Mouse (Mus musculus) layer of hippocampus, adult 8-10 months (tissue): ENCODE data around the gene Mex3a. TPM values are rescaled to one million over a fixed set of nuclear protein-coding genes. Genes with fewer than 3 reads are reported as not detected.

Source experiments
- DNase-seq, 2 experiments: peaks; one replicate each; pipeline ENCODE4 v3.0.0; 2022; ENCODE audit warnings: low spot score in 2 of 2
- total RNA-seq, 4 experiments: library from RNA; stranded (reverse); gene quantifications; 2 replicates each; pipeline ENCODE4 v1.2.4; 2022

Gene Mex3a
- total RNA-seq, 4 experiments from 2014 or later: 2.4 to 2.8 (median 2.6) TPM

DNA sequence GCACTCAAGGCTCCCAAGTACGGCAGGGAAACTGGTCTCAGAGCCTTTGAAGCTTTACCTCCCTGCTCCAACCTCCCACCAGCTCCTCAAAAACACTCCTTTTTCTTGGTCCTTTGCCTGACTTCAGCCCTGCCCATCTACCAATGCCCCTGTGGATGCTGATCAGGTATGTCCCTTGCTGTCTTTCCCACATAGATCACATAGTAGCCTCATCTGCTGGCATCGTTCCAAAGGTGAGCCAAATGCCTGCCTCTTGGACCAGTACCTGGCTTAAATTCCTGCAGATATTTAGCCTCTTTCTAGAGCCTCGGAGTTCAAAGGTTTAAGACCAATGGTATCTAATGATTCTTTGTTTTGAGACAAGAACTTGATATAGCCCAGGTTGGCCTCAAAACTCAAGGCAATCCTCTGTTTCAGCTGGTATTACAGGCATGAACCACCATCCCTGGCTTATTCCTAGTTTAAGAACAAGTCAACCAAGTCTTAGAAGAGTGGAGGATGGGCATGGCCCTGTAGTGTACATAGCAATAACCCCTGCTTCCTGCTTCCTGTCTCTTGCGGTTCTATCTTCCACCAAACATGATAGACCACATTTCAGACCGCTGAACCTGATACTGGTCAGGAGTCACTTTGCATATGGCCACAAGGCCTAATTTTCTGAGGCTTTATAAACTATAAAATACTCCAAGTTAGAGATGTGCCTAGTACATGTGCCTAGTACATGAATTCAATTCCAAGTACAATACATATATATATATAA, 11.6 kb downstream of the Mex3a start:
- no peak for DNase-seq

DNA sequence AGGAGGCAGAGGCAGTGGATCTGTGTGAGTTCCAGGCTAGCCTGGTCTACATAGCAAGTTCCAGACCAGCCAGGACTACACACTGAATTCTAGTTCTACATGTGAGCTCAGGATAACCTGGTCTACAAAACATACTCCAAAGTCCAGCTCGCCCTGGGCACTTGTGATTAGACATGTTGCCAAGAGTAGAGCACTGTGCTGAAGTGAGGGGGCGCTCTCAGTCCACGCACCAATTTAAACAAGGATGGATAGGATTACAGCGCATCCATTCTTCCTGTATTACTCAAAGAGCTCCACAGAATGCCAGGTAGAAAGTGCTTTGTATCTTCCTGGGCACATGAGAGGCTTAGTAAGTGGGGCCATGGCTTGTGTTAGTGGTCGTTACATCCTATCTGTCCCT, 12.3 kb downstream of the Mex3a start:
- DNase-seq: no peak

DNA sequence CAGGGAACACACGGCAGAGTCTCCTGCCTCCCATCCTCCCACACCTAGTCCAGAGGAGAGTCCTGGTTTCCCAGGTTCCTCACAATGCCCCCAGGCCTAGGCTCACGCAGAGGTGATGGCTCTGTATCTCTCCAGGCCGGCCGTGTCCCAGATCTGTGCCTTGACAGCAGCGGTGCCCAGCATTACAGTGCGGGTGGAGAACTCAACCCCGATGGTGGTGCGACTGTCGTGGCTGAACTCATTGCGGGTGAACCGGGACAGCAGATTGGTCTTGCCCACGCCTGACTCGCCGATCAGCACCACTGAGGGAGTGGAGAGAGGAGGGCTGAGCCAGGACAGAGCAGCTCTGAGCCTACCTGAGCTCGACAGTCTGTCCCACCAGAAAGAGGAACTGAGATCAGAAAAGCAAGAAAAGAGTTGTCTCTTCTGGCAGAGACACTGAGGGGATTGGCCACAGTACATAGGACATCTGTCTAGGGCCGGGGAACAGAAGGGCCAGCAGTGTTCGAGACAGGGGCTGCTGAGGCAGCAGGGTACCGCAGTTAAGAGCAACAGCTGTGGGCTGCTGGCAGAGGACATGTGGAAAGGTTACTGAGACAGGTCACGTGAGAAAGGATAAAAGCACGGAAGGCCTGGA, 12.9 kb downstream of the Mex3a start:
- DNase-seq: no peak

DNA sequence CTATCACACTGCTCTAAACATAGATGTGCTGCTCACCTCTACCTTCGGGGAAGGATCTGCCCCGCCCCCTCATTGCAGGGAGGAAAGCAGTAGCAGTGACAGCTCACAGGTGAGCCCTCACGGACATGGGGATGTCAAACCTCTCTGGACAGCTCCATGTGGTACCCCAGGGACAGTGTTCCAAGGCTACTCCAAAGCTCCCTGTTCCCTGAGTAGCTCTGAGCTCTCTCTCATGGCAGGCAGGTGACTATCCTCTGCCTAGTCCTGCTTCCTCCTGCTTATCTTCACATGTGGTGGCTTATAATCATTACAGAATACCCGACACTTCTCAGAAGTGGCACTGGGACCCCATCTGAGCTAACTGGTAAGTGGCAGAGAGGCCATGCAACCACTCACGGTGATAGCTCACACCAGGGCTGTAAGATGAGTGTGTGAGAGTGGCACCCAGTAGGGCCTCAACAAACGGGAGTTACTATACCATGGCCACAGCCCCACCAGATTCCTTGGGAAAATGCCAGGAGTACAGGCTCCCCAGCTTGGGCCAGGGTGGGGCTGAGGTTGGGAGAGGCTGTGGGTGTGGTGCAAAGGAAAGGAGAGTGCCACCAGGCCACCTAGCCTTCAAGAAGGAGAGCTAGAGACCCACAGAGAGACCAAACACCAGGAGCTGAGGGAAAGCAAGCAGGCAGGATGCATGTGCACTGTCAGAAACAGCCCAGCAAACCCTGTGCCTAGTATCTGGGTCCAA, 14.7 kb downstream of the Mex3a start:
- DNase-seq: no peak

DNA sequence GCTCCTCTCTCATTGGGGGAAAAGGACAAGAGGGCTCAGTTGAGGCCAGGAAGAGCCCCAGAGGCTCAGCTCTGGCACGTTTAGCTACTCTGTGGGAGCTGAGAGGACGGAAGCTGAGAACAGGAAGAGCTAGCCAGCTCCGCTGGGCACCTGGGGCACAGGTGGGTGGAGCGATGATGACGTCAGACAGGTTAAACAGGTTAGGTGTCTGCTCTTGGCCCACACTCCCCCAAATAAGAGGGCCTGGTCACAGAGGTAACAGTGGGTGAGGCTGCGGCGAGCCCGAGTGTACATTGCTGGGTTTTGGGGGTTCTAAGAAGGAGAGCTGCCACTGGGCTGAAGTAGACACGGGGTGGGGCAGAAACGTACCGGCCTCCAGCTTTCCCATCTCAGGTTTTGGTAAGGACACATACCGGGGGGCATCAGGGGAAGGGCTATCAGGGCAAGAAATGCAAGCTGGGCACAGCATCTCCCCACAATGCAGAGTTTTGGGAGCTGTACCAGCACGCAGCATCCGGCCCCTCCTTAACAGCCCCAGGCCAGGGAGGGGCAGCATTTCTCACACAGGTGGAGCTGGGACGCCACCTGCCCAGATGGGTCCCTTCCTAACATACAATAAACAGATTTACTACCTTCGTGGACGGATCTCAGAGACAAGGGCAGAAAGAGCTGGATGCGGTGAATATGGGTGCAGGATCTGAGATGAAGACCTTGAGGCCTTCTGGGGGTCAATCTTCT, 16.2 kb downstream of the Mex3a start, which contains the start of gene Rab25:
Rab25 (minus strand) TSS at position 121 of the 738 bp plus-strand sequence.
- DNase-seq: no peak

DNA sequence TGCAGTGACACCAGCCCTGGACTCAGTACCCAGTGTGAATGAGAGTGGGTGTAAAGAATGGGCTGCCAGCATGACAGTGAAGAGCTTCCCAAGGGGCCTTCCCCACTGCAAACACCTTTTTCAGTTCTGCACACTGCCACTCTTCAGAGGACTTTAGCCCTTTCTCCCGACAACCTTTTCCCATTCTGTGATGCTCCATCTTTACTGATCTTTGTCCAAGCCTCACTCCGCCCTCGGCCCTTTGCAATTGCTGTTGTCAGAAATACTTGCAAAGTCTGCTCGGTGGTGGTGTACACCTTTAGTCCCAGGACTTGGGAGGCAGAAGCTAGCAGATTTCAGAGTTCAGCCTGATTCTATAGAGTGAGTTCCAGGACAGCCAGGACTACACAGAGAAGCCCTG, 19.4 kb downstream of the Mex3a start:
- no peak for DNase-seq

DNA sequence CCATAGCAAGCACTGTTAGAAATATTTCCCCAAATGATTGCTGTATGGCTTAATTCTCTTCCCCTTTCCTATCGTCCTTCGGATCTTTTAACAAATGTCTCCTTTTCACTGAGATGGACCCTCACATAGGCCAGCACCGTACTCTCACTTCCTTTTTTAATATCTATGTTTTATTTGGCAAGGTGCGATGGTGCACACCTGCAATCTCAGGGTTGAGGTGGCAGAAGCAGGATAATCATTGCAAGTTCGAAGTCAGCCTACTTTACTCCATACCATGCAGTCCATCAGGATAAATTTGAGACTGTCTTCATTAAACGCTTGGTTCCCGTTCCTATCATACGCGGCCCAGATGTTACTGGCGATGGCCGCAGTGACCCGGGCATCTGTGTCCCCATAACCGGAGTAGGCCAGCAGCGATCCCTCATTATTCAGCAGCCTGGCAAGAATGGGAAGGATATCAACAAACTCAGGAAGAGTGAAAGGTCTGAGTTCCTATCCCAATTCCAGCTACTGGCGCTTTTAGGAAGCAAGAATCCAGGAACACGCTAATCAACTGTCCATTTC, 20.0 kb downstream of the Mex3a start:
- DNase-seq: no peak

DNA sequence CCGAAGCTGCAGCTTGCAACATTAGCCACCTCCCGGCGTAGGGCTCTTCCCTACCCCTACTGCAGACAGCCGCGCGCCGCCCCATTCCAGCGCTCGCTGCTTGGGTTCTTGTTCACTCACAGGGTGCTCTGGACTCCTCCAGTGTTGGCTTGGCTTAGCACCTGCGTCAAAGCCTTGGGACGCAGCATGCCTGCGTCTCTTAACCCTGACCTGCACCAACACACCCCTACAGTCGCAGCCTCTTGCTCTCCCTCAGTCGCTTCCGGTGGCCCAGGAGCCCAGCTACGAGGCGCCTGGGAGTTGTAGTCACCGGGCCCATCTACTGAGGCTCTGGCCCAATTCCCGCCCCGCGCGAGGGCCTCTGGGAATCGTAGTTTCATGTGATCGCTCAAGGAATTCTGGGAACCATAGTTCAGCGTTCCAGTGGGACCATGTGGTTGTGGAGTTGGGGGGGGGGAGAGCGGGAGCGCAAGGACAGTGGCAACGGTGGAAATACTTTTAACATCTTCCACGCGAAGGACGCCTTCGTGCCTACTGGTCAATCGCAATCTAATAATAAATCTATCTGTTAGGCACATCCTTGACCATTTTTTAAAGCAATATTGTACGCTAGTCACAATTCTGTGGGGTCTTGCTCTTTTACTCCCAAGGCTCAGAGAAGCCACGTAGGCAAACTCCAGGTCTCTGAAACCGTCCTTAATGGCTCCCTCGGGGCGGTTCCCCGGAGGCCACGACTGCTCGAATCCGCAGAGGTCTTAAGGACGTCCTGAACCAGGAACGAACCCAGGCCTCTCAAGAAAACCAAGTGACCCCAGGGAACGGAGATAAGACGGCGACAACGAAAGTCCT, 20.7 kb downstream of the Mex3a start, which contains the start of gene Lamtor2:
Lamtor2 (minus strand) TSS at position 399 of the 849 bp plus-strand sequence.
- peak; percentile 97 to 98 for DNase-seq

DNA sequence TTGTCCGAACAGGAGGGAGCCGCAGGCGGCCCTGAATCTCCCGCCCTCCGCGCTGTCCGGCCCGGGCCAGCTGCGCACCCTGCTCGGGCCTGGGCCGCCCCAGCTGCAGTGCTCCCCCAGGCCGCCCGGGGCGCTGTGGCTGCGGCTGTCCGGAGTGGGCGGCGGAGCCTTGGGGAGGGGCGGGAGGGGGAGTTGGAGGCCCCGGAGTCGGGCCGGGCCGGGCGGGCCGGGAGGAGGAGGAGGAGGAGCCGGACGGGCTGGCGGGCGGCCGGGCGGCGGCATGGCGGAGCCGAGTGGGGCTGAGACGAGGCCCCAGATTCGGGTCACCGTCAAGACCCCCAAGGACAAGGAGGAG, 21.3 kb downstream of the Mex3a start, which contains the start of gene Ubqln4:
Ubqln4 (plus strand) TSS at position 234 of the 355 bp plus-strand sequence.
- peak; percentile 63 to 85 for DNase-seq

DNA sequence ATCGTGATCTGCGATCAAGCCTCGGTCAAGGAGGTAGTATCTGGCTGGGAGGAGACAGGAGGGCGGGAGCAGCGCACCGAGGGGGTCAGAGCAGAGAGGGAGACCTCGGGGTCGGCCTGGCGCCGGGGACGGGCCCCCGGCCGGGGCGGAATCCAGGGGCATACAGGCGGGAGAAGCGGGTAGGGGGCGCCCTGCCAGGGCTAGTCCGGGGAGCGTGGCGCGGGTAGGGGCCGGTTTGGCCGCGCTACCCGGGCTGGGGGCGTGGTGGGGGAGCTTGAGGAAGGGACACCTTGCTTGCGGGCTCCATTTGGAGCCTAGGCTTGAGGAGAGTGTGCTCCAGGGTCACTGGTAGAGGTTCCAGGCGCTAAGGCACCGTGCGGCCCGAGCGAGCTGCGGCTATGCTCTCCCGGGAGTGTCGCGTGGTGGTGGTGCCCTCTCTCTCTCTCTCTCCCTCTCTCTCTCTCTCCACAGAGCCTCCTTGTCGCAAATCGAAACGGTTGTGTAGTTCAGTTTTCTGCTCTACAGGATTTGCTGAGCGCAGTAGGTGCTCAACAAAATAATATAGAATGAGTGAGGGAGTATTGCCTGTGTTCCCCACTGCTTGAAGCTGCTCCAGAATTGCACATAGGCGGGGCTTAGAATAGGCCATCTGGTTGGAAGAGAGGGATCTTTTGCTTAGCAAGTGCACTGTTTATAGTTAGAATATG, 21.8 kb downstream of the Mex3a start:
- DNase-seq: peak; percentile 34 to 57

DNA sequence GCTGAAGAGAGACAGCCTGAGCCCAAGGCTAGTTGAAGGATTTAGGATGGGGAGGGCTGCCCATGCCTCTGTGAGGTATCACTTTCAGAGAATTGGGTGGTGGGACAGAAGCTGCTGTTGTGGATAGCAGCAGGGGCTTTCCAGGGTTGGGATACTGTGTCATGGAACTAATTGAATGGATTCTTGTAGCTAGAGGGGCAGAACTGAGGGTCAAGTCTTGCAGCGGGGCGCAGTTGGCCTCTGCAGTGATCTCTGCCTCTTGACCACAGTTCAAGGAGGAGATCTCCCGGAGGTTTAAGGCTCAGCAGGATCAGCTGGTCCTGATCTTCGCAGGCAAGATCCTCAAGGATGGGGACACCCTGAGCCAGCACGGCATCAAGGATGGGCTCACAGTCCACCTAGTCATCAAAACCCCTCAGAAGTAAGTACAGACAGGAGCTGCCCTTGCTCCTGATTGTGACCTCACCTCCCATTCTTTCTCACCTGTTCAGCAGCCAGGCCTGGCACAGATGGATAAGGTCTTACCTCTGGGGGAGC, 22.9 kb downstream of the Mex3a start:
- DNase-seq: no peak

DNA sequence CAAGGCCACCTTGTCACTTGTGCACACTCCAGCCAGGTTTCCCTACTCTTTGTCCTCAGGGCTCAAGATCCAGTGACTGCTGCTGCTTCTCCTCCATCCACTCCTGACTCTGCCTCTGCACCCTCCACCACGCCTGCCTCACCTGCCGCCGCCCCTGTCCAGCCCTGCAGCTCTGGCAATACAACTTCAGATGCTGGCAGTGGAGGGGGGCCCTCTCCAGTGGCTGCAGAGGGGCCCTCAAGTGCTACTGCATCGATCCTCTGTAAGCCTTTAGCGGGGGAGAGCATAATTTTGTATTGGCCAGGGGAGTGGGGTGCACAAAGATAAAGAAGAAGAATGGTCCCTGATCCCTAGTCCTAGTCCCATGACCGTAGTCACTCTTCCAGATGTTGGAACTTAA, 23.5 kb downstream of the Mex3a start:
- no peak for DNase-seq

DNA sequence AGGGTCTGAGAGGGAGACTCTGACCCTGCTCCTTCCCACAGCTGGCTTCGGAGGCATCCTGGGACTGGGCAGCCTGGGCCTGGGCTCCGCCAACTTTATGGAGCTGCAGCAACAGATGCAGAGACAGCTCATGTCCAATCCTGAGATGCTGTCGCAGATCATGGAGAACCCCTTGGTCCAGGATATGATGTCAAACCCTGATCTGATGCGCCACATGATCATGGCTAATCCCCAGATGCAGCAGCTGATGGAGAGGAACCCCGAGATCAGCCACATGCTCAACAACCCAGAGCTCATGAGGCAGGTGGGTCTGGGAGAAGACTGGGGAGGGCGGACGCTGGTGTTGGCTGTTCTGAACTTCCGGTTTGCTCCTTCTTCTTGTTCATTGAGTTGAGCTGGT, 24.4 kb downstream of the Mex3a start:
- no peak for DNase-seq

DNA sequence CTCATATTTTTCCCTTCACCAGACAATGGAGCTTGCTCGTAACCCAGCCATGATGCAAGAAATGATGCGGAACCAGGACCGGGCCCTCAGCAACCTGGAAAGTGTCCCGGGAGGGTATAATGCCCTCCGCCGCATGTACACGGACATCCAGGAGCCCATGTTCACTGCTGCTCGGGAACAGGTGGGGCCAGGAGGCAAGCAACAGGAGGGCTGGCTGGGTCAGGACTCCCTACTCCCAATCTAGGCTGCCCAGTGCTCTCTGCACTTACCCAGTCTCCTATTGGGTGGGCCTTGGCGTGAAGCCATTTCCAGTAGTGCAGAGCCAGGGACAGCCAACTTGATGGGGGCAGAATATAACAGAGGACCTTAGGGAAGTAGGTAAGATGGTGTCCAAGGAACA, 27.4 kb downstream of the Mex3a start:
- DNase-seq: no peak

DNA sequence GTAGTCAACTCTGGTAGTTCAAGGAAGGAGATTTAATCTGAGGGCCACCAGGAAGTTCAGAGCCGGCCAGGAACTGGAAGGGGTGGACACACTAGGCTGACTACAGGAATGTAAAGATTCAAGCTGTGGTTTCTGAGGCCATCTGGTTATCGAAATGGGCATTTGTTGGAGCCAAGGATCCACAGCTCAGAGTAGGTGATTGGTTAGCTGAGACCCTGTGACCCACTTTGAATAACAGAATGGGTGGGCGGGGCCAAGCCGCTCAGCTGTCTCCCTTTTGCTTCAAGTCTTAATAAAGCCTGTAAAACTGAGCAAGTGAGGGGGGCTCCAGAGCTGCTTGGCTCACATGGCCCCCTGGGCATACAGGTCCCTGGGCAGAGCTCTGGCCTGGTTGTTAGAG, 29.8 kb downstream of the Mex3a start:
- DNase-seq: no peak

DNA sequence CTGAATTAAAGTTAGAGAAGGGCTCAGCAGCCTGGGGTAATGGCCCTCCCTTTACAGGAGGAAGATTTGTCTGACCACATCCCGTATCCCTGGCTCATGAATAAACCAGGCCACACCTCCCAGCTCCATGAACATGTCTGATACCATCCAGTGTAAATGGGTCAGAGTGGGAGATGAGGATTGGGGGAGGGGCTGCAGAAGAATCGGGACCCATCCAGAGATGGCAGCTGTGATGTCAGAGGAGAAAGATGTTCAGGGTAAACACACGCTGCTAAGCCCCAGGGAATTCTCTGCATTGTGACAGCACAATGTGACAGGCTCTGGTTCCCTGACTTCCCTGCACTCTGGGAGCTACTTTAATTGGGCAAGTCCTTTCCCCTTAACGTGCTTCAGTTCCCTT, 31.2 kb downstream of the Mex3a start:
- DNase-seq: no peak

DNA sequence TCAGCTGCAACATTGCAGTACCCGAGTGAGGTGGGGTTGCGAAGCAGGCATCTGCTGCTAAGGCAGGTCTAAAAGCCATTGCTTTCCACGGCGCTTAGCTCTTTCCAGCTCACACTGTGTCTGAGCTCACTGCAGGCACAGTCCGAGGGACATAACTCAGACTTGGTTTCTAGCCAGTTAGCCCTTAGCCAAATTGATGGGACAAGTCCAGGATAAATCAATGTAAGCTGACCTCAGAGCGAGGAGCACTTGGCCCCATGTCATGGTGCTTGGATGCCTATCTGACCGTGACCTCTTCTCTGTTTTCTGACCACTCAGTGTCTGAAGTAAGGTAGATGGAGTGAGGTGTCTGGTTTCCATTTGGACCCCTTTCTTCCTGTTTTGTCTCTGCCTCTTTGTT, 31.8 kb downstream of the Mex3a start:
- no peak for DNase-seq

DNA sequence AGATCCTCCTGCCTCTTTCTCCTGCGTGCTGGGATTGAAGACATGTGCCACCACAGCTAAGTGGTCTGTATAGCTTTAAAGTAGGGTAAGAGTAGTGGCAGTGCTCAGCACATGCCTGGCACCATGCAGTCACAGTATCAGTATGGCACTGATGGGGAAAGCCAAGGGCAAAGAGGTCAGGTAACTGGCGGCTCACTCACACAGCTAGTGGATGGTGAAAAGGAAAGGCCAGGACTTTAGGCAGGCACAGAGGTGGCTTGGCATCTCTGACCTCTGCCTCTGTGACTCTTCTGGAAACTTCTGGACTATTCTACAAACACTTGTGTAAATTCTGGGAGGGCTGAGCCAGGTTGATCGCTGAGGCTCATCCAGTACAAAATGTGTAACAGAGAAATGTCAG, 33.9 kb downstream of the Mex3a start:
- no peak for DNase-seq

DNA sequence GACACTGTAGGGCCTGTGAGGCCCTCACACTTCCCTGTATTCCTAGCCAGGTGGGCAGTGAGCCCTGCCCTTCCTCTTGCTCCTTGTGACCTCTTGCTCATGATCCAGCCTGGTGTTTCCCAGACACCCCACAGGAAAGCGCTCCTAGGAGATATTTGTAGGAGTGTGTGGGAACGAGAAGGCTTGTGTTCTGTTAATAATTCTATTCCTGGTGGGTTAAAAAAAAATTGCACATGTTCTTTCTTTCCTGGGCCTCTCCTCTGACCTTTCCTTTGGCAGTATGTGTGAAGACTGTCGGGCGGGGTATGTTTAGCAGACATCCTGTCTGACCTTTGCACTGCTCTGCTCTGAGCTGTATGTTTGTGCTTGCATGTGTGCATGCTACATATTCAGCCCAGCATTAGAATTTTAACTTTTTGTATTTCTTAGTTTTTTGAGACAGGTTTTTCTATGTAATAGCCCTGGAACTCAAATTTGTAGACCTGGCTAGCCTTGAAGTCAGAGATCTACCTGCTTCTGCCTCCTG, 34.4 kb downstream of the Mex3a start:
- no peak for DNase-seq
